Mouse (Mus musculus) embryonic facial prominence, embryonic 14.5 days (tissue): ENCODE measurements around the gene Akap17b. TPM values are rescaled to one million over a fixed set of nuclear protein-coding genes. Genes with fewer than 3 reads are reported as not detected.

Experiments used
- ATAC-seq: fragments of 200-750 bp; cut with Nextera tagmentation; 2 replicates; pipeline ENCODE4 v1.8.0; 2017; ENCODE audit warnings: low read depth, moderate number of reproducible peaks, moderate TSS enrichment
- DNase-seq: peaks from one replicate; pipeline ENCODE4 v3.0.0-alpha.2; 2015; ENCODE audit warnings: low spot score
- H3K27ac ChIP-seq: fragments of 300-500 bp; sonication (generic); replicated peaks from 2 replicates; pipeline ENCODE4 v1.5.1; 2014; ENCODE audit warnings: low read depth, mild to moderate bottlenecking, low read length, moderate library complexity
- H3K27me3 ChIP-seq: fragments of 300-500 bp; sonication (generic); replicated peaks from 2 replicates; pipeline ENCODE4 v1.6.1; 2014; ENCODE audit warnings: low read length; ENCODE audit not compliant: control insufficient read depth, insufficient read depth
- H3K36me3 ChIP-seq: fragments of 300-500 bp; sonication (generic); 2 replicates; pipeline ENCODE4 v1.6.1; 2014; ENCODE audit warnings: low read length, mixed read lengths; ENCODE audit not compliant: control insufficient read depth, insufficient read depth
- H3K4me1 ChIP-seq: fragments of 300-500 bp; sonication (generic); 2 replicates; pipeline ENCODE4 v1.6.1; 2014; ENCODE audit warnings: antibody characterized with exemption, low read length; ENCODE audit not compliant: control insufficient read depth, insufficient read depth
- H3K4me2 ChIP-seq: fragments of 300-500 bp; sonication (generic); 2 replicates; pipeline ENCODE4 v1.6.1; 2014; ENCODE audit warnings: low read depth, mild to moderate bottlenecking, low read length, moderate library complexity, mixed read lengths
- H3K4me3 ChIP-seq: fragments of 300-500 bp; sonication (generic); 2 replicates; pipeline ENCODE4 v1.5.1; 2014; ENCODE audit warnings: low read depth, mild to moderate bottlenecking, low read length
- H3K9ac ChIP-seq: fragments of 300-500 bp; sonication (generic); 2 replicates; pipeline ENCODE4 v1.6.1; 2014; ENCODE audit warnings: low read depth, mild to moderate bottlenecking, low read length, moderate library complexity, mixed read lengths
- H3K9me3 ChIP-seq: fragments of 300-500 bp; sonication (generic); 2 replicates; pipeline ENCODE4 v1.6.1; 2016; ENCODE audit warnings: low read length; ENCODE audit not compliant: control insufficient read depth
- WGBS: fragments of 180-500 bp; shearing (Covaris S2); extraction: QIAGEN DNeasy Blood & Tissue Kit; methylation state at CpG from one replicate; pipeline ENCODE4 v1.1.7; 2014; 5-methylcytosine and 5-hydroxymethylcytosine counted together
- polyA plus RNA-seq: library from polyadenylated mRNA; unstranded; fragments of >200 nt; fragmentation: Nextera tagmentation; extraction: Ambion mirVana; gene quantifications from 2 replicates; pipeline ENCODE4 v1.2.1, GENCODE M21; 2014

Gene Akap17b
- 2.9 and 3.2 TPM in 2 replicates for polyA plus RNA-seq

DNA sequence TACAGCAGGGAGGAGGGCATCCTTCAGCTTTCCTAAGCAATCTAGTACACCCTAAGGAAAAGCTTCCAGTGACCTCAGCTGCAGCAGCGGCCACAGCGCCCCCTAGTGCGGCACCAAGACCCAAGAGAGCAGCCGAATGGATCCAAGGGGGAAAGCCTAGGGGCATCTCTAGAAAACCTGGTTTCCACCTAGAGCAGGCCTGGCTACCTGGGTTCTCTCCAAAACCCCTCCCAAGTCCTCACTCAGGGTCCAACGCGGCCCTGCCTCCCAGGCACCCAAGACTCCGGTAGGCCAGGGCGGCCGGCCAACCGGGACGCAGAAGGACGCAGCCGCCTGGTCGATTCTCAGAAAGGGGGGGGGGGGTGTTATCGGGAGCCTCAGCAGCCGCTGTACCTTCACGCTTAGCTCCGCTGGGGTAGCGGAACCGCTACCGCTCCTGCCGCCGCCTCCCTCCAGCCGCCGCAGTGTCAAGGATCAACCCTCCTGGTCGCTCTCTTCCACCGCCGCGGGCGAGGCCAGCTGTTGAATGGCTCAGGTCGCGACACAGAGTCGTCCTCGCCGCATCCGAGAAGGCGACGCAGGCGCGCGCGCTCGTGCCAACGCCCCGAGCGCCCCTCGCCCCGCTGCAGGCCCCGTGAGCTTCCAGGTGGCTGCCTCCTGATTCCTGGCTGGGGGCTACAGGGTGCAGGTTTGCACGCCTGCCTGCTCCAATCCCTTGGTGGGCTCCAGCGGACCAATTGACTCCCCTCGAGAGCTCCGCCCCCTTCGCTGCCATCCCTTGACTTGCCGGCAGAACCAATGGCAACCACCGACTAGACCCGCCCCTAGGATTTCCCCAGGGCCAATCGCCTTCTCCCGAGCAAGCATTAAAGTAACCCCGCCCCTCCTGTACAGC is at the start of gene Akap17b:
Gene Akap17b (minus strand): TSS at position 739 of the 895 bp plus-strand sequence.
- Histone ChIP-seq H3K4me2 (peak within 1 kb of the TSS; percentile 48), H3K9ac (peak within 1 kb of the TSS; percentile 68), H3K27me3 (no peaks in the 10 kb centered on the region), H3K4me1 (no peaks in the 10 kb centered on the region), H3K36me3 (no peaks in the 10 kb centered on the region), H3K9me3 (no peaks in the 10 kb centered on the region), H3K27ac (peak within 1 kb of the TSS; percentile 39), H3K4me3 (peak within 1 kb of the TSS; percentile 62)
- ATAC-seq (peak; percentile 96), DNase-seq (peak; percentile 94)
- WGBS, result 38% methylated on average over 16 of the region's 60 CpGs

GRCm38 (mm10) chrX:36691365-36691764 is 46.2 kb upstream of the Akap17b start:
- no peak overlapping the region for H3K4me3 ChIP-seq
- no peaks in the 10 kb centered on the region for H3K27me3 ChIP-seq
- no peak overlapping the region for H3K27ac ChIP-seq
- H3K9ac ChIP-seq, result no peak overlapping the region
- 66% methylated on average over 5 of the region's 5 CpGs for WGBS
- H3K36me3 ChIP-seq, result no peaks in the 10 kb centered on the region
- no peaks in the 10 kb centered on the region for H3K4me1 ChIP-seq
- DNase-seq (no peak), ATAC-seq (no peak)
- H3K4me2 ChIP-seq, result no peak overlapping the region
- H3K9me3 ChIP-seq, result no peaks in the 10 kb centered on the region

DNA sequence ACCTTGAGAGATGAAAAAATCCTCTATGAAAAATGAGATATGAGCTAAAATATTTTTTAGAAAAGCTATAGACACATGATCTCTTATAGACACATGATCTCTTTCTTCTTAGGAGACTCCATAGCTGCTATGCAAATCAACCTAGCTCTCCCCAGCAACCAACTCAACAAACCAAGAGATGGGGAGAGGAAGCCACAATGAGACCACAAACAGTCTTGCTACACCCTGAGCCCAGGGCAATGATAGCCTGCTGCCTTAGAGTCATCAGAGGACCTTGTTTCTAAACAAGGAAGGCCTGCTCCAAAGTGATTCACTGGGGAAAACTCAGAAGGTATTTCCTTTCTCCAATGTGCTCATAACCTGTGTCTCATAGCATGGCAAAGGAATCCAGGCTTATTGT is 44.5 kb upstream of the Akap17b start:
- DNase-seq, result no peak
- H3K9ac ChIP-seq, result no peak overlapping the region
- H3K9me3 ChIP-seq, result no peaks in the 10 kb centered on the region
- ATAC-seq, result no peak
- no peak overlapping the region for H3K4me3 ChIP-seq
- H3K27ac ChIP-seq, result no peak overlapping the region
- no peaks in the 10 kb centered on the region for H3K27me3 ChIP-seq
- H3K4me2 ChIP-seq, result no peak overlapping the region
- H3K4me1 ChIP-seq, result no peaks in the 10 kb centered on the region
- H3K36me3 ChIP-seq, result no peaks in the 10 kb centered on the region

DNA sequence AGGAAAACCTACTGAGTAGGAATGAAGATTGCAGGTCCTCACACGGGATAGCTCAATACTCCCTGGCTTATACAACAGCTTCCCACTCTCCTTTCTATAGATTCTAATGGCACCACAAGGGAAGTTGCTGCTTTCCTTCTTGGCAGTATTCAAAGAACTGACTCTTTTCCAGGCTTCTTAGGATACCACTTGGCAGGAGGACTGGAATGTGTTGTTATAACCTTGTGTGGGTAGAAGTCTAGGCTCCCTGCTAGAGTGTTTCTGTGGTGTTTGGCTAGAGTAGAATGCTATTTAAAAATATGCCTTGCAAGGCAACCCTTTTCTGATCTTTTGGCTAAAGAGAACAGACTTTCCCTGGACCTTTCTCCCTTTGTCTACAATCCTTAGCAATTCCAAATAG is 31.6 kb upstream of the Akap17b start:
- H3K4me3 ChIP-seq, result no peak overlapping the region
- no peaks in the 10 kb centered on the region for H3K36me3 ChIP-seq
- 59% methylated on average over 1 of the region's 1 CpGs for WGBS
- H3K9ac ChIP-seq, result no peak overlapping the region
- H3K4me2 ChIP-seq, result no peak overlapping the region
- DNase-seq (peak; percentile 7), ATAC-seq (no peak)
- no peaks in the 10 kb centered on the region for H3K27me3 ChIP-seq
- H3K4me1 ChIP-seq, result no peaks in the 10 kb centered on the region
- H3K9me3 ChIP-seq, result no peaks in the 10 kb centered on the region
- H3K27ac ChIP-seq, result no peak overlapping the region

GRCm38 (mm10) chrX:36672708-36673107 is 27.5 kb upstream of the Akap17b start:
- no peaks in the 10 kb centered on the region for H3K4me1 ChIP-seq
- no peaks in the 10 kb centered on the region for H3K9me3 ChIP-seq
- DNase-seq, result no peak
- ATAC-seq, result no peak
- WGBS, result 66% methylated on average over 2 of the region's 2 CpGs
- H3K4me3 ChIP-seq, result no peak overlapping the region
- H3K4me2 ChIP-seq, result no peak overlapping the region
- no peak overlapping the region for H3K27ac ChIP-seq
- no peak overlapping the region for H3K9ac ChIP-seq
- H3K36me3 ChIP-seq, result no peaks in the 10 kb centered on the region
- H3K27me3 ChIP-seq, result no peaks in the 10 kb centered on the region

DNA sequence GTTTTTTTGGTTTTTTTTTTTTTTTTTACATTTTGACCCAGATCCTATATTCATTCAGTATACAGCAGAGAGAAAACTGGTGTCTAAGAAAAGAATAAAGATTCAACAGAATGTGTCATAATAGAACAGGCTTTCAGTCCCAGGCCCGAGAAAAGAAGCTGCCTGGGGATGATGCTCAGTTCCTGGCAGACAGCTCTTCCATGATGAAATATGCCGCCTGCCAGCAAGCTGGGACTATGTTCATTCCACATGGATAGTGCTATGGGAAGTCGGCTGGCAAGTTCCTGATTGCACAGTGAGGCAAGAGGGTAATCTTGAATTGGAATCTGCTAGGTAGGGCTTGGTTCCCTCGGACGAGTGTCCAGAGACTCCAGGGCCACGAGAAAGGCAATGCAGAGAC is 5.1 kb downstream of the Akap17b start:
- Histone ChIP-seq H3K9ac (no peak overlapping the region), H3K4me2 (no peak overlapping the region), H3K9me3 (no peaks in the 10 kb centered on the region), H3K36me3 (no peaks in the 10 kb centered on the region), H3K4me3 (no peak overlapping the region), H3K27me3 (no peaks in the 10 kb centered on the region), H3K4me1 (no peaks in the 10 kb centered on the region), H3K27ac (no peak overlapping the region)
- WGBS, result 78% methylated on average over 6 of the region's 6 CpGs
- ATAC-seq (no peak), DNase-seq (no peak)

DNA sequence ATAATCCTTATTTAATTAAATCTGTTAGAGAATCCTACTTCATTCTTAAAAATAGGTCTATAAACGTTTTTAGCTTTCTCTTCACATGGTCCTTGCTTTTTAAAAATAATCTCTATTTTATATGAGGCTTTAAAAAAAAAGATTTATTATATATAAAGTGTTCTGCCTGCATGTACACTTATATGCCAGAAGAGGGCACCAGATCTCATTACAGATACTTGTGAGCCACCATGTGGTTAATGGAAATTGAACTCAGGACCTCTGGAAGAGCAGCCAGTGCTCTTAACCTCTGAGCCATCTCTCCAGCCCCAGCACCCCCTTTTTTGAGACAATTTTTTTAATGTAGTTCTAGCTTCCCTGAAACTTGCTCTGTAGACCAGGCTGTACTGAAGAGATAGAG is 14.4 kb downstream of the Akap17b start:
- Histone ChIP-seq H3K4me2 (no peak overlapping the region), H3K9ac (no peak overlapping the region), H3K36me3 (no peaks in the 10 kb centered on the region), H3K27ac (no peak overlapping the region), H3K4me1 (no peaks in the 10 kb centered on the region), H3K9me3 (no peaks in the 10 kb centered on the region), H3K4me3 (no peak overlapping the region), H3K27me3 (no peaks in the 10 kb centered on the region)
- no peak for DNase-seq
- WGBS, result 3% methylated on average over 1 of the region's 1 CpGs
- no peak for ATAC-seq

- no peaks in the 10 kb centered on the region for H3K36me3 ChIP-seq
- WGBS, result 67% methylated on average over 3 of the region's 3 CpGs
- ATAC-seq (no peak), DNase-seq (peak; percentile 14)
- no peak overlapping the region for H3K4me2 ChIP-seq
- no peak overlapping the region for H3K9ac ChIP-seq
- no peaks in the 10 kb centered on the region for H3K9me3 ChIP-seq
- H3K4me1 ChIP-seq, result no peaks in the 10 kb centered on the region
- no peak overlapping the region for H3K27ac ChIP-seq
- H3K4me3 ChIP-seq, result no peak overlapping the region
- H3K27me3 ChIP-seq, result no peaks in the 10 kb centered on the region
Observed at GRCm38 (mm10) chrX:36628102-36628501, 17.1 kb downstream of the Akap17b start.

GRCm38 (mm10) chrX:36609117-36609516 is 36.1 kb downstream of the Akap17b start:
- Histone ChIP-seq H3K36me3 (peaks cover 13% of the 10 kb centered on the region), H3K9ac (no peak overlapping the region), H3K9me3 (no peaks in the 10 kb centered on the region), H3K27me3 (no peaks in the 10 kb centered on the region), H3K4me2 (no peak overlapping the region), H3K4me1 (no peaks in the 10 kb centered on the region), H3K27ac (no peak overlapping the region), H3K4me3 (no peak overlapping the region)
- WGBS, result 70% methylated on average over 2 of the region's 2 CpGs
- ATAC-seq, result no peak
- no peak for DNase-seq
